Mouse (Mus musculus) liver, postnatal 0 days (tissue): ENCODE measurements around the gene Klf12. TPM values are rescaled to one million over a fixed set of nuclear protein-coding genes. Genes with fewer than 3 reads are reported as not detected.

Experiments used
- ATAC-seq: fragments of 200-750 bp; cut with Nextera tagmentation; 2 replicates; pipeline ENCODE4 v1.8.0; 2017; ENCODE audit warnings: mild to moderate bottlenecking, moderate library complexity
- DNase-seq: peaks from one replicate; pipeline ENCODE4 v3.0.0-alpha.2; 2016
- H3K27ac ChIP-seq: fragments of 300-500 bp; sonication (generic); 2 replicates; pipeline ENCODE4 v1.5.1; 2014; ENCODE audit warnings: antibody characterized with exemption, moderate library complexity, mild to moderate bottlenecking, low read depth
- H3K27me3 ChIP-seq: fragments of 300-500 bp; sonication (generic); 2 replicates; pipeline ENCODE4 v1.6.1; 2014; ENCODE audit warnings: low read length, control low read depth, mixed read lengths; ENCODE audit not compliant: insufficient read depth
- H3K36me3 ChIP-seq: fragments of 300-500 bp; sonication (generic); replicated peaks from 2 replicates; pipeline ENCODE4 v1.6.1; 2014; ENCODE audit warnings: mild to moderate bottlenecking, control low read depth, low read length, moderate library complexity, mixed read lengths; ENCODE audit not compliant: insufficient read depth
- H3K4me1 ChIP-seq: fragments of 300-500 bp; sonication (generic); 2 replicates; pipeline ENCODE4 v1.6.1; 2014; ENCODE audit warnings: antibody characterized with exemption, mild to moderate bottlenecking, control low read depth; ENCODE audit not compliant: insufficient read depth
- H3K4me2 ChIP-seq: fragments of 300-500 bp; sonication (generic); 2 replicates; pipeline ENCODE4 v1.6.1; 2014; ENCODE audit warnings: low read depth, mild to moderate bottlenecking, low read length, moderate library complexity, mixed read lengths
- H3K4me3 ChIP-seq: fragments of 300-500 bp; sonication (generic); 2 replicates; pipeline ENCODE4 v1.5.1; 2014; ENCODE audit warnings: low read depth, low read length
- H3K9ac ChIP-seq: fragments of 300-500 bp; sonication (generic); replicated peaks from 2 replicates; pipeline ENCODE4 v1.6.1; 2014; ENCODE audit warnings: mild to moderate bottlenecking, moderate library complexity
- H3K9me3 ChIP-seq: fragments of 300-500 bp; sonication (generic); 2 replicates; pipeline ENCODE4 v1.6.1; 2016; ENCODE audit warnings: mild to moderate bottlenecking, control low read depth, low read length, mixed read lengths
- CTCF ChIP-seq: sonication (generic); IDR thresholded peaks from 2 replicates; pipeline ENCODE4 v1.5.1; 2016; ENCODE audit warnings: antibody characterized with exemption, low read depth
- EP300 ChIP-seq: IDR thresholded peaks from 2 replicates; pipeline ENCODE4 v1.6.1; 2016; ENCODE audit warnings: antibody characterized with exemption, low read depth, mild to moderate bottlenecking
- WGBS: fragments of 180-500 bp; shearing (Covaris S2); extraction: QIAGEN DNeasy Blood & Tissue Kit; methylation state at CpG from one replicate; pipeline ENCODE4 v1.1.7; 2014; ENCODE audit not compliant: insufficient replicate concordance; 5-methylcytosine and 5-hydroxymethylcytosine counted together
- polyA plus RNA-seq: library from polyadenylated mRNA; unstranded; fragments of >200 nt; fragmentation: Nextera tagmentation; extraction: Ambion mirVana; gene quantifications from 2 replicates; pipeline ENCODE4 v1.2.1, GENCODE M21; 2015

Gene Klf12
- polyA plus RNA-seq, 1 experiment from 2014 or later = 5.2 TPM

DNA sequence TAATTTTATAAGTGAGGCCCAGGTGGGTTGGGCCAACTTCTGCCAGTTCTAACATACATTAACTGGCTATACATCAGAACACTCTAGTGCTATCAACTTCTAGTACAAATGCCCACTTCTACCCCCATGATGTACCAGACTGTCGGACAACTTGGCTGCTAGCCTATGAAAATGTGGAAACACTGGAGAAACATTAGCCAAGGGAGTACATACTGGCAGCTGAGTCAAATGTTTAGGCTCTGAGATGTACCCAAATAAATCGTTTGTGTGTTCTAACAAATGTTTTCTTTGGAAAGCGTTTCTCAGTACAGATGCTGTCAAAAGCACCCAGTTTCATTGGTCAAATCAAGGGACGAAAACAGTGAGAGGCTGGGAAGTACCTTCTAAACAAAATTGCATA is 152.0 kb downstream of the Klf12 start:
- Histone ChIP-seq H3K9ac (no peak overlapping the region), H3K4me3 (no peak overlapping the region), H3K36me3 (no peaks in the 10 kb centered on the region), H3K4me2 (no peak overlapping the region), H3K4me1 (peaks cover 6% of the 10 kb centered on the region), H3K27me3 (no peaks in the 10 kb centered on the region), H3K9me3 (no peaks in the 10 kb centered on the region), H3K27ac (peak overlapping the region; percentile 87)
- no peak for TF ChIP-seq CTCF
- TF ChIP-seq EP300 = peak; percentile 67; the same call in 1 of the 2 replicates
- DNase-seq (peak; percentile 50), ATAC-seq (peak; percentile 77)
- 57% methylated on average over 4 of the region's 4 CpGs for WGBS

GRCm38 (mm10) chr14:100126126-100126525 is 158.4 kb downstream of the Klf12 start:
- ATAC-seq (0 out of 2 replicates have a peak, but pooled peaks have one; percentile 41), DNase-seq (no peak)
- H3K36me3 ChIP-seq = no peaks in the 10 kb centered on the region
- TF ChIP-seq EP300 (no peak), CTCF (no peak)
- H3K9ac ChIP-seq = no peak overlapping the region
- H3K9me3 ChIP-seq = no peaks in the 10 kb centered on the region
- 0 out of 2 replicates have a peak, but pooled peaks cover 5% of the 10 kb centered on the region for H3K4me1 ChIP-seq
- H3K27ac ChIP-seq = 0 out of 2 replicates have a peak overlapping the region, but pooled peaks have one; percentile 3
- H3K4me2 ChIP-seq = no peak overlapping the region
- H3K27me3 ChIP-seq = no peaks in the 10 kb centered on the region
- 75% methylated on average over 6 of the region's 6 CpGs for WGBS
- H3K4me3 ChIP-seq = no peak overlapping the region

DNA sequence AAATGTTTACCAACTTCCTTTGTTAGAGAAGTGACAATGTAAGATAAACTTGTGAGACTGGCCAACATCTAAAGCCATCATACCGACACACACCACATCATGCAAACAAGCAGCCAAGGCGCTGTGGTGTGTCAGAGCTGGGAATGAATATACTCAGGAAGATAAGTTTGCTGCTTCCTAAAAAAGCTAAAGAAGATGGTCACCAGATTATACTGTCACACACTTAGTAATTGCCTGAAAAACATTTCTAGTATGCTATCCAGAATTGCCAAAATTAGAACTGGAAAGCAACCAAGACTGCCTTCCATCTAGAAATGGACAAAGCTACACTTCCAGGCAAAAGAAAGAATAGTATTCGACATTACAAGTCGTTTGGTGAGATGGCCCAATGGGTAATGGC is 163.4 kb downstream of the Klf12 start:
- Histone ChIP-seq H3K4me3 (no peak overlapping the region), H3K9me3 (no peaks in the 10 kb centered on the region), H3K36me3 (no peaks in the 10 kb centered on the region), H3K4me1 (0 out of 2 replicates have a peak, but pooled peaks cover 1% of the 10 kb centered on the region), H3K4me2 (no peak overlapping the region), H3K9ac (no peak overlapping the region), H3K27ac (no peak overlapping the region), H3K27me3 (no peaks in the 10 kb centered on the region)
- no peak for DNase-seq
- TF ChIP-seq EP300 (no peak), CTCF (no peak)
- ATAC-seq = no peak
- 79% methylated on average over 4 of the region's 4 CpGs for WGBS

DNA sequence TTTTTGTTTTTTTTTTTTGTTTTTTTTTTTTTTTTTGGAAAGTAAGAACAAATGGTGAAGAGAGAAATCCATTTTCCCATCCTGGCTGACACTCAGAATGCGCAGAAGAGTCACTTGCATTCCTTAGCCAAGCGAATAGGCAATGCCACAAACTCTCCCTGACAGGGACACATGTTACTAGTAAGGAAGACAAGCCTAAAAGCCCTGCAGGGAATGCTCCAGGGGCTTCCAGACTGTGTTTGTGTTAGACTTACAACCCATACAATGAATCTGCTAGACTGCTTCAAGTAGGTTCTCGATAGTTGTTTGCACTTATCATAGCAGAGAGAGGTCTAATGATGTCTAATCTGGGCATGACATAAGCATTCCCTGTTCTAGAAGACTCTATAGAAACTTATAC is 164.6 kb downstream of the Klf12 start:
- Histone ChIP-seq H3K9me3 (no peaks in the 10 kb centered on the region), H3K27me3 (no peaks in the 10 kb centered on the region), H3K36me3 (no peaks in the 10 kb centered on the region), H3K9ac (no peak overlapping the region), H3K4me1 (no peaks in the 10 kb centered on the region), H3K4me2 (no peak overlapping the region), H3K4me3 (no peak overlapping the region), H3K27ac (no peak overlapping the region)
- TF ChIP-seq CTCF (no peak), EP300 (no peak)
- no peak for ATAC-seq
- WGBS = 67% methylated on average over 3 of the region's 3 CpGs
- DNase-seq = no peak

- Histone ChIP-seq H3K9me3 (no peaks in the 10 kb centered on the region), H3K27ac (no peak overlapping the region), H3K36me3 (no peaks in the 10 kb centered on the region), H3K4me2 (no peak overlapping the region), H3K9ac (no peak overlapping the region), H3K4me3 (no peak overlapping the region), H3K4me1 (peaks cover 4% of the 10 kb centered on the region; the same call in 1 of the 2 replicates), H3K27me3 (no peaks in the 10 kb centered on the region)
- no peak for TF ChIP-seq CTCF
- no peak for TF ChIP-seq EP300
- DNase-seq = no peak
- WGBS = 60% methylated on average over 6 of the region's 6 CpGs
- no peak for ATAC-seq
Measured at GRCm38 (mm10) chr14:100113419-100113818, 171.1 kb downstream of the Klf12 start.

DNA sequence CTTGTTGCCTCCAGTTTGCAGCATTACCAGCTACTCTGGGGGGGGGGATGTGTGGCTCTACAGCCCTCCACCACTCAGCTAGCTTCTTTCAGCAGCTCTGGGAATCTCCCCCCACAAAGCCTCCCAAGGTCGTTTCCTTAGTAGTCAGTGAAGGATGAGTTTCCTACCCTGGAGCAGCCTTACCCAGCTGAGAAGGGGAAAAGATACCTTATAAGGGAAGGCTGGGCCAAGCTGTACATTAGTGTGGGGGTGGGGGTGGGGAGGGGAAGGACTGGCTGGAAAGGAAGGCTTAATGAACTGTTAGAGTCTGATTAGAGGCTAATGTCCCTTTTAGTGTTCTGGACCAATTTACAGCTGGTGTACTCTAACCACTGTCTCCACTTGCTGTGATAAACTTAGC is 172.7 kb downstream of the Klf12 start:
- H3K27ac ChIP-seq = no peak overlapping the region
- H3K4me2 ChIP-seq = no peak overlapping the region
- no peak overlapping the region for H3K4me3 ChIP-seq
- TF ChIP-seq EP300 (no peak), CTCF (no peak)
- WGBS = 17% methylated on average over 1 of the region's 1 CpGs
- H3K27me3 ChIP-seq = no peaks in the 10 kb centered on the region
- no peaks in the 10 kb centered on the region for H3K9me3 ChIP-seq
- peaks cover 4% of the 10 kb centered on the region; the same call in 1 of the 2 replicates for H3K4me1 ChIP-seq
- ATAC-seq (no peak), DNase-seq (no peak)
- no peaks in the 10 kb centered on the region for H3K36me3 ChIP-seq
- no peak overlapping the region for H3K9ac ChIP-seq

DNA sequence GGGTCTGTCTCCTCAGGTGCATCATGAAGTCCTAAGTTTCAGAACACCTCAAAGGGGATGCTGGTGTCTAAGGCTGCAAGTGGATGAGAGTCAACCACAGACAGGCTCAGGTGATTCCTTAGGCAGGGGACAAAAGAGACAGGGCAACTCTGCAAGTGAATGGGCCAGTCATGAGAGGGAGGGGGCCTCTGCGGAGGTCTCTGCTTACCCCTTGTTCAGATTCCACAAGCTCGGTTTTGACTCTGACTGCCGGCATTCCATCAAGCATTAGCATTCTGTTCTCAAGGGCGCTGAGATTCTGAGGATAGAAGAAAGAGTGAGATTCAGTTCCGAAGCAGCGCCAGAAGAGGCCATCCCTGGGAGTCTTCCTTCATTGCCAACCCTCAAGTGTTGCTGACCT is 174.9 kb downstream of the Klf12 start:
- Histone ChIP-seq H3K9ac (no peak overlapping the region), H3K9me3 (no peaks in the 10 kb centered on the region), H3K4me2 (no peak overlapping the region), H3K27me3 (no peaks in the 10 kb centered on the region), H3K4me1 (peaks cover 4% of the 10 kb centered on the region; the same call in 1 of the 2 replicates), H3K27ac (no peak overlapping the region), H3K4me3 (no peak overlapping the region), H3K36me3 (no peaks in the 10 kb centered on the region)
- 59% methylated on average over 6 of the region's 6 CpGs for WGBS
- ATAC-seq = no peak
- DNase-seq = no peak
- TF ChIP-seq CTCF = no peak
- TF ChIP-seq EP300 = no peak
